Mouse (Mus musculus) layer of hippocampus, adult 11-12 months (tissue): ENCODE data around the gene Ick.

Experiments
- DNase-seq: peaks from one replicate; pipeline ENCODE4 v3.0.0; 2022; ENCODE audit warnings: low spot score

Ick gene

DNA sequence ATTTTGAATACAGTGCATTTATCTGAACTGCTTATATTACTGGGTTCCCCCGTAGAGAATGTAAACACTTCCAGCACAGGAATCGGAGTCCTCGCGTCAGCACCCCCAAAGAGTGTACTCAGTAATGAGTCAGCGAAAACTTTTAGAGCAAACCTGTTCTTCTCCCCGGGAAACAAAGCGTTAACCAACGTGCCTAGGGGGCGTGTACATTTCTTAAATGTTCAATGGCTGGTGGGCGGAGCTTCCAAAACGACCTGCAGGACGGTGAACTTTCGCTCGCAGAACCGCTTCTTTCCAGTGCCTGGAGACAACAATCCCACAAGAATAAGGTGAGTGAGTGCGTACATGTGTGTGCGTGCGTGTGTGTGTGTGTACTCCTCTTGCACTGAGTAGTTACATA is 82.7 kb downstream of the Ick start:
- no peak for DNase-seq

DNA sequence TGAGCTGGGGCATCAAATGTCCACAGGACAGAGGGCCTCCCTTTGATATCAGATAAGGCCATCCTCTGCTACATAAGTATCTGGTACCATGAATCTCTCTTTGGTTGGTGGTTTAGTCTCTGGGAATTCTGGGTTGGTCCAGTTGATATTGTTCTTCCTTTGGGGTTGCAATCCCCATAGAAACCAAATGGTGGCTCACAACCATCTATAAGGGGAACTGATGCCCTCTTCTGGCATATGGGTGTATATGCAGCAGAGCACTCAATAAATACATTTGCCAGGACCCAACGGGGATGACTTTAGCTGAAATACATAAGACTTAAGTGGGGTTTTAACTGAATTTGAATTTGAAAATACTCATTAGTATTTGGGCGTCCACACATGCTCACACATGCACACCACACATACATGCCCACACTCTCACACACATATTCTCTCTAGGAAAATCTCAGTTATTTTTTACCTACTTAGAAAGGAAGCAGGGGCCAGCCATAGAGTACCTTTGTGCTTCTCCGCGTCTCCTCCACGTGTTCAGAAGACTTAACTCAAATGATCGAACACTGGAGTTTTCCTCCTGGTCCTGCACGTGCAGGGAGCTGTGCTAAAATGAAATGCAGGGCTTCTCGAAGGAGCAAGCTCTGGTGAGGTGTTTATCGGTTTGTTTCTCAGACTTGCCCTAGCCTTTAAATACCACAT is 85.1 kb downstream of the Ick start:
- DNase-seq = peak; percentile 68

DNA sequence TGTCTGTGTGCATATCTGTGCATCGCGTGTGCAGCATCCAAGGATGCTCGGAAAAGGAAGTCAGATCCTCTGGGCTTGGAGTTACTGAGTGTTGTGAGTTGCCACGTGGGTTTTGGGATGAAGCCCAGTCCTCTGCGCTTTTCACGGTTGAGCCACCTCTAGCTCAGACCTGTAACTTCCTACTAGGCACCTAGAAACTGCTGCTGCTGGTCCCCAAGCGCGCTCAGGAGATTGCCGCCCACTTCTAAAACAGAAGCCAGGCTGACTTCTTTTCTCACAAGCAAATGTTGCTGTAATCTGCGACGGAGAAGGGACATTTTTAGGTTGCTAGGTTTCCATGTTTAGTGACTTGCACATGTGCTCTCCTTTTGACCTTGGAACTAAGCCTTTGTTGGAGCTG is 86.0 kb downstream of the Ick start:
- no peak for DNase-seq

DNA sequence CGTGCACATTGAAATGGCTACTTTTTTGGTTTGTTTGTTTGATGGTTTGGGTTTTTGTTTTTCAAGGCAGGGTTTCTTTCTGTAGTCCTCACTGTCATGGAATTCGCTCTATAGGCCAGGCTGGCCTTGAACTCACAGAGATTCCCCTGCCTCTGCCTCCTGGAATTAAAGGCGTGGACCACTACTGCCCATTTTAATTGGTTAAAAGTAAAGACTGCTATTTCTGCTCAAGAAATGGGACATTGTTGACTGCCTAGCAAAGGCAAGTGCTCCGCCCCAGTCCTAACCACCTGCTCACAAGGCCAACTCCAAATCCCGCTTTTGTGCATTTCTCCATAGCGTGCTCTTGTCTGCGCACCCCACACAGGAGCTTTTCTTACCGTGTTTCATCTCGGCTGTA is 88.8 kb downstream of the Ick start:
- no peak for DNase-seq

- no peak for DNase-seq
Measured at GRCm38 (mm10) chr9:78204194-78204593, 95.2 kb downstream of the Ick start.

DNA sequence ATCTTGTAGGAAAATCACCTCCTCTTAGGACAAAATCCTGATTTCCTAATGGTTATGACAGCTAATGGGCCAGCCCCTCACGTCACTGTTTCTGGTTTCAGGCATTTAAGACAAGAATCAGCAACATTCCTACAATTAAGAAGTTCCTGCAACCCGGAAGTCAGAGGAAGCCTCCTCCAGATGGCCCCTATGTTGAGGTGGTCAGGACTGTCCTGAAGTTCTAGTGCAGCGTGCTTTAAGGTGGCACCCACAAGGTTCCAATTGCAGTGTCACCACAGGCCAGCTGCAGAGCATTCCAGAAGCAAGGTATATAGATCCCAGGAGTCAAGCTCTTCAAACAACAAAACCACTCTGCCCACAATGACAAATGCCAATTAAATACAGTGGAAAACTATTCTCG is 100.0 kb downstream of the Ick start:
- no peak for DNase-seq

DNA sequence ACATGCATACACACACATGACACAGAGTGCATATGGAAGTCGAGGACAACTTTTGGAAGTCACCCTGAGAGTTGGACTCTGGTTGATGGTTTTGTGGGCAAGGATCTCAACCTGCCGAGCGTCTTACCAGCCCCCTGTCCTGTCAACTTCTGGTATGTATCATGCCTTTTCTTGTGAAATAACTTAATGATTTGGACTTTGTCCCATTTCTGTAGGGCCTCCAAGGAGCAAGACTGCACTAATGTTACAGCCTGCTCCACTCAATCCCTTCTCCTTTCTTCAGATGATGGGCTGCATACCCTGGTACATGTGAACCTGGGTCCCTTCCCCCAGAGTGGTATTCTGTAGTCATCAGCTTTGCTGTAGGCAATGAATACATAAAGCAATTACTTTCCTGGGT is 101.1 kb downstream of the Ick start:
- DNase-seq = no peak

DNA sequence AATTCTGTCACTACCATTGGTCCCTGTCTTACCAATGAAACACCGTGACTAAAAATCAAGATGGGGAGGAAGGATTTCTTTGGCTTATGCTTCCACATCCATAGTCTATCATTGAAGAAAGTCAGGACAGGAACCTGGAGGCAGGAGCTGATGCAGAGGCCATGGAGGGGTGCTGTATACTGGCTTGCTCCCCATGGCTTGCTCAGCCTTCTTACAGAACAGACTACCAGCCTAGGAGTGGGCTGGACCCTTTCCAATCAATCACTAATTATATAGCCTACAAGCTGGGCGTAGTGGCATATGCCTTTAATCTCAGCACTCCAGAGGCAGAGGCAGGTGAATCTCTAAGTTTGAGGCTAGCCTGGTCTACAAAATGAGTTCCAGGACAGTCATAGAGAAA is 101.8 kb downstream of the Ick start:
- DNase-seq = no peak

GRCm38 (mm10) chr9:78211521-78211920 is 102.5 kb downstream of the Ick start:
- no peak for DNase-seq

DNA sequence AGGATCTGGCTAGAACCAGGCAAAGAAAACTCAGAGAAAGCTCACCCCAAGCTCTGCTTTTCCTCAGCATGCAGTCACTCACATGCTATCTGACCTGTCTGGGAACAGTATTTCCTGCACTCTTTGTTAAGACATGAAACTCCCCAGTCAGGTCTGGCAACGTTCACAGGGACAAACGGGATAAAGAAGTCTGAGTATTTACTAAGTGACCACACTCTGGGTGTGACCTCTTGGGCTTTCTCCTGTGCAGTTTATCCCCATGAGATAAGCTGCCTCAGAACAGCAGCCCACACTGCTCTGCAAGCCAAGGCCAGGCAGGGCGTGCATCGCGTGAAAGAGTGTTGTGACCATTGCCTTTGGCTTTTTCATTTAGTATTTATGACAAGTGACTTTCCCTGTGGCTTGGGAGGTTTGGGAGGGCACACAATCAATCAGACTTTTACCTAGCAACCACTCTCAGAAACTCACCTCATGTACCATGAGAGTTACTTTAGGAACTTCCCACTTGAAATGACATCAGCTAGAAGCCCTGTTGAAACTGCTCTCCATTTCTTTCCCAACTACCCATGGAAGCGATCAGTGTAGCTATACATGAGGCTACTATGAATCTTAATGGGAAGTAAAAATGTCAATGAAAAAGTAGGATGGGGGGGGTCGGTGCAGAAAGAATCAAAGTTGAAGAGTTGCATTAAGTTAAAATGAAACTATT is 103.5 kb downstream of the Ick start:
- no peak for DNase-seq

DNA sequence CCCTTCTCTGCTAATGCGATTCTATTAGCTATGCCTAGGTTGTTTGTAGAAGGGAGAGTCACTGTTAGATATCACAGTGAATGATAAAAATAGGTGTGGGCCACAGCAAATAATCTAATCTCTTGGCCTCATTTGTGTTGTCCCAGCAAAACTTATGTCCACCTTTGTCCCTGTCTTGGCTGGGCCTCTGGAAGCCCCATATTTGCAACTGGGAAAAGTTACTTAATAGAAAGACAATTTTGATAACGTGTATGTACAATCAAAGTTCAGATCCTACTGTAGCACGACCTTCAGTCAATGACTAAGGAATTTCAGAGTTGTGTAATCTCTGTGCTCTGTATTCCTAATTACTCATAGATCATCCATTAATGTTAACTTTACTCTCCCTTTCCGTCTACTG is 108.1 kb downstream of the Ick start:
- no peak for DNase-seq
